Mouse (Mus musculus) hindbrain, embryonic 16.5 days (tissue): ENCODE measurements at regions not wholly inside any gene's neighbourhood (a gene's known extent, or its start where the extent isn't known, plus 50 kb on each side); places are given as distances from the start of the nearest gene placed in this dataset.

Source experiments
- ATAC-seq: fragments of 200-750 bp; cut with Nextera tagmentation; 2 replicates; pipeline ENCODE4 v1.8.0; 2017; ENCODE audit warnings: moderate TSS enrichment, moderate library complexity
- H3K27ac ChIP-seq: fragments of 300-500 bp; sonication (generic); 2 replicates; pipeline ENCODE4 v1.5.1; 2014; ENCODE audit warnings: low read depth, mild to moderate bottlenecking, control low read depth, low read length, moderate library complexity
- H3K27me3 ChIP-seq: fragments of 300-500 bp; sonication (generic); replicated peaks from 2 replicates; pipeline ENCODE4 v1.6.1; 2014; ENCODE audit warnings: low read length; ENCODE audit not compliant: control insufficient read depth, insufficient read depth
- H3K36me3 ChIP-seq: fragments of 300-500 bp; sonication (generic); 2 replicates; pipeline ENCODE4 v1.6.1; 2014; ENCODE audit warnings: mild to moderate bottlenecking, low read length, moderate library complexity, mixed read lengths; ENCODE audit not compliant: control insufficient read depth, insufficient read depth
- H3K4me1 ChIP-seq: fragments of 300-500 bp; sonication (generic); 2 replicates; pipeline ENCODE4 v1.6.1; 2014; ENCODE audit warnings: low read depth, low read length; ENCODE audit not compliant: control insufficient read depth, insufficient read depth
- H3K4me2 ChIP-seq: fragments of 300-500 bp; sonication (generic); 2 replicates; pipeline ENCODE4 v1.6.1; 2014; ENCODE audit warnings: mild to moderate bottlenecking, low read length, control low read depth, moderate library complexity
- H3K4me3 ChIP-seq: fragments of 300-500 bp; sonication (generic); 2 replicates; pipeline ENCODE4 v1.5.1; 2014; ENCODE audit warnings: mild to moderate bottlenecking, low read length, control low read depth, moderate library complexity
- H3K9ac ChIP-seq: fragments of 300-500 bp; sonication (generic); 2 replicates; pipeline ENCODE4 v1.6.1; 2014; ENCODE audit warnings: low read depth, mild to moderate bottlenecking, control low read depth, low read length, moderate library complexity
- H3K9me3 ChIP-seq: fragments of 300-500 bp; sonication (generic); 2 replicates; pipeline ENCODE4 v1.6.1; 2014; ENCODE audit warnings: mild to moderate bottlenecking, low read length, moderate library complexity; ENCODE audit not compliant: control insufficient read depth
- WGBS: fragments of 180-500 bp; shearing (Covaris S2); extraction: QIAGEN DNeasy Blood & Tissue Kit; methylation state at CpG from one replicate; pipeline ENCODE4 v1.1.7; 2014; 5-methylcytosine and 5-hydroxymethylcytosine counted together

DNA sequence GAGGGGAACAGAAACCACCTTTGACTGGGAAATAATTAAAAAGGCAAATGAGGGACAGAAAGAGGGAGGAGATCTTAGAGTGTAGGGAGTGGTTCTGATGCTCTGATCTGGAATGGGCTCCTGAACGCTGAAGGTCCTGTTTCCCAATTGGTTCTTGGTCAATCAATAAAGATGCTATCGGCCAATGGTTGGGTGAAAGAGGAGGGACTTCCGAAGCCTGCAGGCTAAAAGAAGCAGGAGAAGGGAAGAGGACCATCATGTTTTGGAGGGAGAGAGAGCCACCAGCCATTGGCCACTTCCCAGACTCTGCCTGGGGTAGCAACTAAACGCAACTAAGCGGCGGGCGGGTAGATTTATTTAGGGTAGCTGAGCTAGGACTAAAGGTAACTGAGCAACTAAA, 53.4 kb upstream of the Mb21d2 start:
- Histone ChIP-seq H3K9ac (no peak overlapping the region), H3K4me1 (no peaks in the 10 kb centered on the region), H3K4me2 (no peak overlapping the region), H3K4me3 (no peak overlapping the region), H3K36me3 (no peaks in the 10 kb centered on the region), H3K27me3 (no peaks in the 10 kb centered on the region), H3K9me3 (no peaks in the 10 kb centered on the region; the same call in 1 of the 2 replicates), H3K27ac (no peak overlapping the region)
- WGBS = 83% methylated on average over 7 of the region's 7 CpGs
- ATAC-seq = no peak
